Mouse (Mus musculus) layer of hippocampus, postnatal 25 days (tissue): ENCODE results near the gene Eif3l. TPM values are rescaled to one million over a fixed set of nuclear protein-coding genes. Genes with fewer than 3 reads are reported as not detected.

Experiments used
- DNase-seq, 2 experiments: peaks; one replicate each; pipeline ENCODE4 v3.0.0; 2022; ENCODE audit warnings: mixed read lengths in 2 of 2, low spot score in 1 of 2; ENCODE audit errors: extremely low spot score in 1 of 2
- total RNA-seq, 2 experiments: library from RNA; stranded (reverse); gene quantifications; 2 replicates each; pipeline ENCODE4 v1.2.3; 2021

The Eif3l gene
- total RNA-seq, 2 experiments from 2014 or later: 71.9 to 74.9 TPM

DNA sequence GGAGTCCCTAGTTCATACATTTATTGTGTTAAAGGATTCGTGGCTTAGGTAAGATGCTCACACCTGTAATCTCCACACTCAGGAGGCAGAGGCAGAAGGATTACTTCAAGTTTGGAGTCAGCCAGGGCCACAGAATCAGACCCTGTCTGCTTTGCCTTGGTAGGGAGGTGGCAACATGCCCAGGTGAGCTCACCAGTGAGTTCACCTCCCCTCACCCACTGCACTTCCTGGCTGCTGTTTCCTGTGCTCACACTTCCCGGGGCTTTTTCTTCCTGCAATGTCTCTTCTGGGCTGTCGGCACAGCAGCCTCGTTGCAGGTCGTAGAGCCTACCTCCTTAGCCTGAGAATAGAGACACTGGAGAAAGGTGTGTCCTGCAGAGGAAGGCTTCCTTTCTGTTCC is 40.3 kb downstream of the Eif3l start:
- no peak for DNase-seq

DNA sequence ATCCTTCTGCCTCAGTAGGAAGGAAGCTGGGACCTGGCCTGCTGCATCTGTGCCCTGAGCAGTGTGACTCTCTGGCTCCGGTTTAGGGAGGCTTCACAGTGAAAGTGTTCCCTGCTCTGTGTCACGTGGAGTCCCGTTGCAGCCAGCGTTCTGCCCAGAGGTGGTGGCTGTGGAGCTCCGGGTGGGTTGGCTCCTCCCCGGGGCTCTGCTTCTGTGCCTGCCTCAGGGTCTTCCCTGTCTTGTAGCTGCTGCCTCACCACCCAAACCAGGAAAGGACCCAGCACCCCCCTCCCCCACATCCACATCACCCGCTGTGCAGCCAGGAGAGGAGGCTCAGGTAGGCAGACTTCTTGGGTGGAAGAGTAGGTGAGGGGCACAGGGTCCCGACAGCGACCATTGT is 44.5 kb downstream of the Eif3l start:
- DNase-seq: no peak

DNA sequence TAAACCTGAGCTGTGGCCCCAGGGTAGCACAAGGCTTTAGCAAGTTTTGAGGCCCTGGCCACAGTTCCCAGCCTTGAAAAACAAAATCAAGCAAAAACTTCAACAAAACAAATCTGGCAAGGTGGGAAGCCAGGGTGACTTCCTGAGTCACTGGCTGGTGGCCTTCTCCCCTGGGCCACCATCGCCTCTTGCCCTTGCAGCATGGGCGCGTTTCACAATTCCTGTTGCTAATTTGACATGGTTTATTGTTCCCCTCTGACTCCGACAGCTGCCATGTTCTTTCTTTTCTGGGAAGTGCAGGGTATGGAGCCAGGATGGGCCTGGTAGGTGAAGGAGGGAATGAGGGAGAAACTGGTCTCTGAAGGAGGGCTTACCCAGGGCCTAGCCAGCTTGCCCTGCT is 47.1 kb downstream of the Eif3l start:
- DNase-seq: no peak

DNA sequence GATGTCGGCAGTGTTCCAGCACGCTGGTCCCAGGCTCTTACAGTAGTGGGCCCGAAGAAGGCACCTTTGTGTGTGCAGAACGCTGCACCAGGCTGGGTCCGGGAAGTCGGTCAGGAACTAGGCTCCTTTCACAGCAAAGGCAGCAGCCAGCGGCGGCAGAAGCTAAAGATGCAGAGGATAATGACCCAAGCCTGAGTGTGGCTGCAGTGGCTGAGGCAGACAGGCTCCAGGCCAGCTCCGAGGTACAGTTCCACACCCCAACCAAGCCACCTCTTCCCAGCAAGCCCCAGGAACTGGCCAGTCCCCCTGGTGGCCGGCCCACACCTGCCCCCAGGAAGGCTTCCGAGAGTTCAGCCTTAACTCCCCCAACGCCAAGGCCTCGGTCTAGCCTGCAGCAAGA is 47.6 kb downstream of the Eif3l start:
- DNase-seq: no peak

DNA sequence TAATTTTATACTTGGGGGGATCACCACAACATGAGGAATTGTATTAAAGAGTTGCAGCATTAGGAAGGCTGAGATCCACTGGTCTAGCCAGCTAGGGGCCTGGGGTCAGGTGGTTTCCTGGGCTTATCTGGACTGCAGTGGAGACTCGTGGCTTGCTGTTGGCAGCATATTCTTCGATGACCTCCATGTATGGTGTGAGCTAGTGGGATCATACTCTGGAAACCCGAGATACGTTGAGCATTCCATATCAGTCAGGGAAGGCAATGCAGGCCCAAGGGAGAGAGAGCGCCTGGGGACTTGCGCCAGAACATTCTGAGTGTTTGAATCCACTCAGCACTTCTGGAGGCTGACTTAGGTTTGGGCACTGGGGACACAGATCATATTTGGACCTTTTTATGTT is 48.8 kb downstream of the Eif3l start:
- no peak for DNase-seq

DNA sequence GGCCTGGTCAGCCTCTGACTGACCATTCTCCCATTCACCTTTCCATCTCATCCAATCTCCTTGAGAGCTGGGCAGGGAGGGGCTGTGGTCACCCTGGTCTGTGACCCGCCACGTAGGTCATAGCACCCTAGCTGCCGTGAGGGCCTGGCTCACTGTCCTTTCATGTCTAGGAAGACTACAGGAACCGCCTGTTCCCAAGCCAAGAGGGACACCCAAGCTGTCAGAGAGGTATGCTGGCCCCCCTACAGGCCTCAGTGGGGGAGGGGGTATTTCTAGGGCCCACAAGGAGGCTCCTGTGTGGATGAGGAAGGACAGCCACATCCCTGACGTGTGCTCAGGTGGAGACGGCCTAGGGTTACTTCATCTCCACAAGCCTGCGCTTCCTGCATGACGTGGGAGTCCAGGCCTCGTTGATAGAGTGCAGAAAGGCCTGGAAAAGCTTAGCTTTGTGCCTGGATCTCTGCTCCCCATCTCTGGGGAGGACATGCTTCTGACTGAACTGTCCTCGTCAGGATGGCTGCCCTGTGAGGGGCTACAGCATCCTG is 49.4 kb downstream of the Eif3l start:
- no peak for DNase-seq

DNA sequence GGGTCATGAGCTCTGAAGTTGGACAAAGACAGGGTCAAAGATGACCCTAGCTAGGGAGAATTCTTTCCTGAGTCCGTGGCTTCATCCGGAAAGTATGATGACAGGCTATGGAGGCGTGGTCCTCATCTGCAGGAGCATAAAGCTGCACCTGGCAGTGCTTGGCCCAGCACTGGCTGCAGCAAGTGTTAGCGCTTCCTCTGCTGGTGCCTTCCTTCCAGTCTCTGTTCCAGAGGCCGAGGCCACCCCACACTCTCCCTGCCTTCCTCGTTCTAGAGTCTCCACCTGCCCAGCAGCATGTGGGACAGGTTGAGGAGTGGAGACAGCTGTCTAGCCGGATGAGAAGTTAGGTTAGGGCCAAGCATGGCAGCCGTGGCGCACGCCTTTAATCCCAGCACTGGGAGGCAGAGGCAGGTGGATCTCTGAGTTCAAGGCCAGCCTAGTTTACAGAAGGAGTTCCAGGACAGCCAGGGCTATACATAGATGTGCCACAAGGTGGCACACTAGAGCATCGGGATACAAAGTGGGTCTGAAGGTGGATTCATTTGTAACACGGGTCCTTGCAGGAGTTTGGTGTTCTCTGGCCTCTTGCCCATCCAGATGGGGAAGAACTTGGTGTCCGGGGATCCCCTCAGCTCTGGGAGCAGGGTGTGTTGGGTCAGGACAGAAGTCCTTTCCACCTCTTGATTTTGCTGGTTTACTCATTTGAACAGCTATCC is 51.4 kb downstream of the Eif3l start:
- peak in 1 of 2 experiments; percentile 58 for DNase-seq

DNA sequence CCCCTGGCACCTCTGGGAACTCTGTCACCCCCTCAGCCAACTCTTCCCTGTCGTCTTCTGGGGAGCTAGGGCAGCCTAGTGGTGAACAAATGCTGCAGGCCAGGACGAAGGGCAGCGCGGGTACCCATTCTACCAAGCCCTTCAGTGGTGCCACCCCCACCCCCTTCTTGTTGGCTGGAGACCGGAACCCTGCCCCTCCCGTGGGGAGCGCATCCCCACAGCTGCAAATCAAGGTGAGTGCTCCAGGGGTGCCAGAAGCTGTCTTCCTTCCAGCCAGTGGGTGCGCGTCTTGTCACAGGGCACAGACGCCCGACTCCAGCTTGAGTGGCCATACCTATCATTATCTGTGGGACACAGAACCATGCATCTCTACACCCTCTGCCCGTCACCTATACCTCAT is 52.1 kb downstream of the Eif3l start:
- DNase-seq: no peak

DNA sequence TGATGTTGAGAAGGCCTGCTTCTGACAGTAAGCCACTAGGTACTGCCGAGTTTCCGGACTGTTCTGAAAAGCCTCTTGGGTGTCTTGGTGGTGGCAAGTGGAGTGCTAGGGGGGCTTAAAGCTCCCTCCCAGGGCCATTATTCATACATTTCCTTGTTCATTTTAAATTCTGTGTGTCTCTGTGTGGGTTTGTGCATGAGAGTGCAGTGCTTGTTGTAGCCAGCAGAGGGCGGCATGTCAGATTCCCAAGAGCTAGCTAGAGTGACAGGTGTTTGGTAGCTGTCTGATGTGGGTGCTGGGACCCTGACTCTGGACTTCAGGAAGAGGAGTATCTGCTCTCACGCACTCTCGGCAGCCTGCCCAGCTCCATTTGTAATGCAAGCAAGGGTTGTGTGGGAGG is 53.2 kb downstream of the Eif3l start:
- no peak for DNase-seq

DNA sequence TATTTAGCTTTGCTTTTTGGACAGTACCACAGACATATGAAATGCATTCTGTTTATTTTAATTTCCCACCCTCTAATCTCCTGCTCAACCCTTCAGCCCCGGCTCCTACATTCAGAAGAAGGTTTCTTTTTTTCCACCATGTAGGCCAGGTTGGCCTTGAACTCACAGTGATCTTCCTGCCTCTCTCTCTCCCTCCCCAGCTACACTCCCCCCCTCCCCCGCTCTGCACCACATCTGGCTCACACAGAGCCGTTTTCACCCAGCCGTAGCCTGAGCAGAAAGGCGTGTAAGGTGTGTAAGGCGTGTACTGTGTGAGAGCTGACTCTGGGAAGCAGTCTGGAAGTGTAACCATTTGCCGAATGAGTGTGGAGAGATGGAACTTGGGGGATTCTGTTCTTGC is 54.3 kb downstream of the Eif3l start:
- DNase-seq: no peak

DNA sequence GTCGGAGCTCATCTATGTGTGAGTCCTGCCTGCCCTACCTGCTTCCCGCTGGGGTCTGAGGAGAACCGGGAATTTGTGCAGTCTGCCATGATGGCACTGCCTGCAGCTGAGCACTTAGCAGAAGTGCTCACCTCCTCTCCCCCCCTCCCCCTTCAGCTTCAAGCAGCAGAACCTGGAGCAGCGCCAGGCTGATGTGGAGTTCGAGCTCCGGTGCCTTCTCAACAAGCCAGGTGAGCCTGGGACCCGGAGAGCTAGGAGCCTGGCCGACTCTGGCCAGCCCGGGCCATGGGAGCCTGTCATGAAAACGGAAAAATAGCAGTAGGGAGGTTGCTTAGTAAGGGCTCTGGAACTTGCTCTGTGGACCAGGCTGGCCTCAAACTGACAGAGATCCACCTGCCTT is 55.8 kb downstream of the Eif3l start:
- no peak for DNase-seq

DNA sequence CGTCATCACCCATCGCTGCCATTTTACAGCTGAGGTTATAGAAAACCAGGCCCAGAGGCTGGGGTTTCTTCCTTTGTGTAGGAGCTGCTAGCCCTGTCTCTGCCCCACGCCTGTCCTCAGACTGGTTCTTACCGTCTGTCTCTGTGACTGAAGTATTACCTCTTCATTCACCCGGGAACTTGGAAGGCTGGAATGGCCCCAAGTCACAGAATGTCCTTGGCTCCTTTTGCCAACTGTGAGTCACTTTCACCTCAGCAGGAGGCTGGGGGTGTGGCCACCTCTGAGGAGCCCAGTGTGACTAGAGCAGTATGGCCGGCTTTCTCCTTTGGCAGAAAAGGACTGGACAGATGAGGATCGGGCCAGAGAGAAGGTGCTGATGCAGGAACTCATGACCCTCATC is 56.5 kb downstream of the Eif3l start:
- DNase-seq: no peak

DNA sequence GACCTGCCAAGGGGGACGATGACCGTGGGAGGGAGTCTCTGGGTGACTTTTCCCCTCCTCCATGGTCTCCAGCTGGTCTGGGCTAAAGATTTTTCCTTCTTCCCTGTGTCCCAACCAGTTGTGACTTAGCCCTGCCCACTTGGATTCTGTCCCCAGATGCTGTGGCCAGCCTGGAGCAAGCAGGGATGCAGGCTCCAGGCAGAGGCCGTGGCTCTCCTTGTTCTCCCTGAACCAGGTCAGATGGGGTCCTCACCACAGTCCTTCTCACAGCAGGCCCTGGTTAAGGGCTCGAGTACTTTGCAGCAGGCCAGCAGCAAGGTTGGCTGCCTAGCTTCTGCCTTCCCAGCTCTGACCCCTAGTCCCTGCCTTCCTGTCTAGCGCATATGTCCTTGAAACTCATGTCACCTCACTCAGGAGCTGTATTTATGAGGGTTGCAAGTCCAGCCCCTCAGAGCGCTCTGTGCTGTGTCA is 58.2 kb downstream of the Eif3l start:
- no peak for DNase-seq

DNA sequence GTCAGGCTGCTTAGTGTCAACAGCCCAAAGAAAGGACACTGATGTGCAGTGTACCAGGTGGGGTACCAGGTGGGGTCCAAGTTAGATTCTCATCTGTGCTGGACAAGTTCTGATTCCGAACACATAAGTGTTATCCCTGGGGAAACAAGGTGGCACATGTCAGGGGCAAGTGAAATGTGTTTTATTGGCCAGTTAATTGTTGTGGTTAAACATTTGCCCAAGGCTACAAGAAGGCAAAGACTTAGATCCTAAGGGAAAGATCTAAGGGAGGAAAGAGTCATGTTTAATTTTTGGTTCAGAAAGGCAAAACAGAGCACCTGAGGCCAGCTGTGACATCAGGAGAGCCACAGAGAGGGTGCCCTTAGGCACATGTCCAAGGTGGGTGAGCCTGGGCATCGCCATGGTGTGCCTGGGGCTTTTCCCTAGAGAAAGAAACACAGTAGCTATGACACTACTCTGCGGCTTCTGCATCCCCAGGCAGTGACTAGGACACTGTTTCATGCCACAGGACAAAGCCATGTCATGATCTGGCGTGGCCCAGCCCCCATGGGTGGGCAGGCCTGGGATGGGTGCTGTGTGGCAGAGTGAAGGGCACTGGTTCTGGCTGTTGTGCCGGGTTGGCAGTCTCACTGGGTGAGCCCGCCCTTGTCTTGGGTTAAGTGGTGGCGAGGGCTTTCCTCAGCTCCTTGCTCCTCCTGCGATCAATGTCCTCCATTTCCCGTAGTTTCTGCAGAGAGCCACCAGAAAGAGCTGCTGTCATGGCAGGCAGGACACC is 59.7 kb downstream of the Eif3l start:
- DNase-seq: no peak

DNA sequence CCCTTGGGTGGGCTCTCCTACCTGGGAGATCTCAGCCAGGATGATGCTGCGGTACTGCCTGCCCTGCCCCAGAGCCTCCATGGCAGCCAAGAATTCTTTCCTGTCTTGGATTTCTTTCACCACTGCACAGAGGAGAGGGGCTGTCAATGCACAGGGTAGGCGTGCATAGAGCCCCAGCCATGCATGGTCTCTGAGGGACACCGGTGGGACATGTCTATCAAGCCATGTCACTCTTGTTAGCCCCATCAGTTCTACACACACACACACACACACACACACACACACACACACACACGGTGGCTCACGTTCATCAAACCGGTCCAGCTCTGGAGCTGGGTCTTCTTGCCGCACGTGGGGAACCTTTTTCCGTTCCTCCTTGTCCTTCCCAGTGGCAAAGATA is 60.4 kb downstream of the Eif3l start:
- no peak for DNase-seq

DNA sequence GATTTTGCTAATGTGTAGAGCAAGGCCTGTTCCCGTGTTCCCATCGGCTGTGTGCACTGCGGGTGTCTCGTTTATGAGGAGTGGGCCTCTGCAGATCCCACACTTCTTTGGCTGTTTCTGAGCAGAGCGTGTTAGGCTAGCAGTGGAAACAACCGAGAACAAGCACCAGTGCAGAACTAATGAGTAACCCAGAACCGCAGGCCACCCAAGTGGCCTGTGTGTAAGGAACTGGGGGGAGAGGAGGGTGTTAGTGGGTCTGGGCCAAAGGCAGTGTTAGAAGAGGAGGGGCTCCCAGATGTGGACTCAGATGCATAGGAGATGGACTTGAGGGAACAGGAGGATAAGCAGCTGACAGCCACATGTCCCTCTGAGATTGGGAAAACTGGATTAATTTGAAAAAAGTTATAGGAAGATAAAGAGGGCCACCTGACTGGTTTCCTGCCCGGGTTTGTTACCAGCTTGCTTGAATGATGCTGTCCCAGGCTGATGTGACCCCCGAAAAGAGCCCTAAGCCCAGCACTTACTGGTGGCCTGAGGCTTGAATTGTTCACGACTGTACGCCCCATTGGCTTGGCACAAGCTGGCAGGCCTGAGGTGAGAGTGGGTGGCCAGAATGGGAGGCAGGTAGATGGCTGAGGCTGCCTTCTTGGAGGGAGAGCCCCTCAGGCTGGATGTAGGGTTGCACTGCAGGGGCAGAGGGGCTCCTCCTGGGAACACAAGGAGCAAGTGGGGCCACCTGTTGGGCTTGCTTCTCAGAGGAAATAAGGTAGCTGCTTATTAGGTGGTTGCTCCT is 61.0 kb downstream of the Eif3l start:
- no peak for DNase-seq

DNA sequence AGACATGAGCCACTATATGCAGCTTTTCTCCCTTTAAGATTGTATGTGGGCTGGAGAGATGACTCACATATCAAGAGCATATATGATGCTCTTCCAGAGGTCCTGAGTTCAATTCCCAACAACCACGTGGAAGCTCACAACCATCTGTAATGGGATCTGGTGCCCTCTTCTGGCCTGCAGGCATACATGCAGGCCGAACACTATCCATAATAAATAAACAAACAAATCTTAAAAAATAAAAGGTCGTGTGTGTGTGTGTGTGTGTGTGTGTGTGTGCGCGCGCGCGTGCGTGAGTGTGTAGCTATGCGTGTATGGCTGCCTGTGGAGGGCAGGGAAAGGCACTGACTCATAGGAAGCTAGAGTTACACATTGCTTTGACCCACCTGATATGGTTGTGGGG is 64.7 kb downstream of the Eif3l start:
- no peak for DNase-seq

DNA sequence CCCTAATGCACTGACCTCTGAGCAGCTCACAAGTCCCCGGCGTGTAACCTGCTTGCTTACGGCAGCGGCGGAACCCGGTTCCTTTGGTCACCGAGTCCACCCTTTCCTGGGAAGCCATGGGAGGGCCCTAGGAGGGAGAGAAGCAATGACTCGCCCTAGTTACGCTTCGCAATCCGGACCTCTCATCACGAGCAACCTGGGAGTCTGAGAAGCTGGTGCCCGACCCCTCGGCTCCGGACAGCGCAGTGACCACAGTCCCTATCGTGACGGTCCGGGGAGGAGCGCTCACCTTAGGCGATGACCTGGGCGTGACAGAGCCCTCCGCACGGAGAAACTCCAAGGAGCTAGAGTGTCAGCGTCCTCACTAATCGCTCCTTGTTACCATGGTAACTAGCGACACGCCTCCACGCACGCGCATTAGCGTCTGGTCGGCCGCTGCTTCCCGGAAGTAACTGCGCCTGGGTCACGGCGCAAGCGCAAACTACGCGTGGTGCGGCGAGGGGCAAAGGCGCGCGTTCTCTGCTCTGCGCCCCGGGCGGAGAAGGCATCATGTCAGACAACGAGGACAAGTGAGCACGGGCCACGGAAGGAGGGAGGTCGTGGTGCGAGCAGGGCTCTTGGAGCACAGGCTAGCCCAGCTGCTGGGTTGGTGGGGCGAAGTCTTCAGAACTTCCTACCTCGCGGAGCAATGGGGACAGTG is 66.0 kb downstream of the Eif3l start, which contains the start of the genes Polr2f and 1700088E04Rik:
Gene Polr2f (plus strand): TSS at position 144 of the 700 bp plus-strand sequence.
Gene 1700088E04Rik (minus strand): TSS at position 388 of the 700 bp plus-strand sequence.
- peak; percentile 93 to 94 for DNase-seq

DNA sequence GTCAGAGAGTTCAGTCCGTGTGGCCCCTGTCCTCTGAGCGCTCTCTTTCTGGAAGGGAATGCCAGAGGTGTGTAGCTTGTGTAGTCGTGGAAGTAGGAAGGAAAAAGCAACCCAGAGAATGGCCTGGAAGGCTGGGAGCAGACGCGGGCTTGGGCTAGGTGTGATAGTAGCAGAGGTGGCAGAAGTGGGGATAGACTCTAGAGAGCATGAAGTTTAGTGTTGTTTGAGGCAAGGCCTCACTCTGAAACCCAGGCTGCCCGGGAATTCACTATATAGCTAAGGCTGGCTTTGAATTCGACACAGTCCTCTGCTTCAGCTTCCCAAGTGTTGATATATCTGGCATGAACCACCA is 66.6 kb downstream of the Eif3l start:
- no peak for DNase-seq

DNA sequence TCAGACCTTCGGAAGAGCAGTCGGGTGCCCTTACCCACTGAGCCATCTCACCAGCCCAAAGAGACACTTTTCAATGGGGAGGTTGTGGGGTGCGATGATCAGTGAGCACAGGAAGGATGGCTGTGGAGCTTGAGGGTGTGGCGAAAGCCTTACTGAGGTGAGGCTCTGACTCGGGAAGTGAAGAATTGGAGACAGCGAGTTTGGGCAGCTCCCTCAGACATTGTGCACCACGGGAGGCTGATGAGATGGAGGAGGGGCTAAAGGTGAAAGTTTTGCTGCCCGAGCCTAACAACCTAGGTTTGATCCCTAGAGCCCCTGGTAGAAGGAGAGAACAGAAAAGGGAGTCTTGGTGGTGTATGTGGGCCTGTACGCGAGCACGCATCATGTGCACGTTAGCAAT is 68.3 kb downstream of the Eif3l start:
- no peak for DNase-seq
